Mouse (Mus musculus) bone marrow, adult 2 months (tissue): ENCODE data around the gene Anapc11. TPM values are rescaled to one million over a fixed set of nuclear protein-coding genes. Genes with fewer than 3 reads are reported as not detected.
A peak's percentile ranks its signal among the peaks of the same experiment; 100 is the strongest.
"Not testable (repeated sequence)": the region's sequence is repeated elsewhere in the genome, so short reads cannot be mapped to it uniquely, and the experiment has no call there.

ENCODE experiments used
- H3K27ac ChIP-seq: fragments of 200-500 bp; 2 replicates; pipeline ENCODE4 v1.5.1; 2012; ENCODE audit warnings: low read depth, mild to moderate bottlenecking, control low read depth, inconsistent platforms, low read length; ENCODE audit not compliant: control insufficient read depth, poor library complexity, insufficient read depth
- H3K4me1 ChIP-seq: fragments of 200-500 bp; 2 replicates; pipeline ENCODE4 v1.6.1; 2011; ENCODE audit warnings: low read length; ENCODE audit not compliant: control insufficient read depth, insufficient read depth
- H3K4me3 ChIP-seq: fragments of 200-500 bp; replicated peaks from 2 replicates; pipeline ENCODE3; 2011; ENCODE audit warnings: mild to moderate bottlenecking, low read depth, low read length, control low read depth; ENCODE audit not compliant: control insufficient read depth
- CTCF ChIP-seq: fragments of 200-500 bp; IDR thresholded peaks from 2 replicates; pipeline ENCODE4 v1.5.1; 2011; ENCODE audit warnings: low read length, control low read depth; ENCODE audit not compliant: control insufficient read depth, insufficient read depth
- POLR2A ChIP-seq: fragments of 200-500 bp; IDR thresholded peaks from 2 replicates; pipeline ENCODE4 v1.6.1; 2011; ENCODE audit warnings: low read depth, mild to moderate bottlenecking, control low read depth, low read length, borderline replicate concordance; ENCODE audit not compliant: control insufficient read depth
- WGBS: fragments of 180-500 bp; shearing (Covaris S2); methylation state at CpG from one replicate; pipeline ENCODE4 v1.1.7; 2018; 5-methylcytosine and 5-hydroxymethylcytosine counted together
- polyA plus RNA-seq: library from polyadenylated mRNA; stranded (reverse); fragments of >200 nt; gene quantifications from 2 replicates; pipeline ENCODE4 v1.2.4, GENCODE M21; 2011; ENCODE audit warnings: low replicate concordance; ENCODE audit not compliant: missing spikeins, insufficient read depth, insufficient read length

Anapc11 gene
- polyA plus RNA-seq, 1 experiment = 32.6 TPM

DNA sequence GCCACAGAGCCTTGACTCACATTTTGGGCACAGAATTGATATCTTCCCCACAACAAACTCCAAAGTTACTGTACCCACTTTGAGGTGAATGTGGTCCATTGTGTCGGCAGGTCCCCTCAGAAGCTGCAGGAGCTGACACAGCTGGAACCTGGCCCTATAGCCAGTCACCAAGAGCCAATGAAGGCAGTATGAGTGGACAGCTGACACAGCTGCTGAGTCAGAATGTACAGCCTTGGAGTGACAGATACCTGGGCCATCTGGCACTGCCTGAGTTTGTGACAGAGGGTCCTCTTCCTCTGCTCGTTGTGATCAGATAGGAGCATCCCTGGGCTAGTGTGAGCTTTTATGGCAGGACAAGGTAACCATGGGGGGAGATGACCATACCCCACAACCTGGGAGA lies 43.0 kb upstream of the Anapc11 start:
- H3K27ac ChIP-seq = no peak overlapping the region

DNA sequence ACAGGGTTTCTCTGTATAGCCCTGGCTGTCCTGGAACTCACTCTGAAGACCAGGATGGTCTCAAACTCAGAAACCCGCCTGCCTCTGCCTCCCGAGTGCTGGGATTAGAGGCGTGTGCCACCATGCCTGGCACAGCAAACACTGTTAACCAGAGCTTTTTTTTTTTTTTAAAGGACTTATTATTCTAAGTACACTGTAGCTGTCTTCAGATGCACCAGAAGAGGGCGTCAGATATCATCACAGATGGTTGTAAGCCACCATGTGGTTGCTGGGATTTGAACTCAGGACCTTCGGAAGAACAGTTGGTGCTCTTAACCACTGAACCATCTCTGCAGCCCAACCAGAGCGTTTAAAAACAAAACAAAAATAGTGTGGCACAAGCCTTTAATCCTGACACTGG lies 39.4 kb upstream of the Anapc11 start:
- H3K4me3 ChIP-seq, H3K4me1 ChIP-seq, H3K27ac ChIP-seq: not testable (repeated sequence)
- 77% methylated on average over 6 of the region's 6 CpGs for WGBS

More for the DNA sequence above, 43.0 kb upstream of the Anapc11 start:
- no peak for TF ChIP-seq POLR2A
- no peak for TF ChIP-seq CTCF
- H3K4me3 ChIP-seq = no peak overlapping the region
- WGBS = 63% methylated on average over 2 of the region's 2 CpGs
- no peaks in the 10 kb centered on the region; the same call in 1 of the 2 replicates for H3K4me1 ChIP-seq

DNA sequence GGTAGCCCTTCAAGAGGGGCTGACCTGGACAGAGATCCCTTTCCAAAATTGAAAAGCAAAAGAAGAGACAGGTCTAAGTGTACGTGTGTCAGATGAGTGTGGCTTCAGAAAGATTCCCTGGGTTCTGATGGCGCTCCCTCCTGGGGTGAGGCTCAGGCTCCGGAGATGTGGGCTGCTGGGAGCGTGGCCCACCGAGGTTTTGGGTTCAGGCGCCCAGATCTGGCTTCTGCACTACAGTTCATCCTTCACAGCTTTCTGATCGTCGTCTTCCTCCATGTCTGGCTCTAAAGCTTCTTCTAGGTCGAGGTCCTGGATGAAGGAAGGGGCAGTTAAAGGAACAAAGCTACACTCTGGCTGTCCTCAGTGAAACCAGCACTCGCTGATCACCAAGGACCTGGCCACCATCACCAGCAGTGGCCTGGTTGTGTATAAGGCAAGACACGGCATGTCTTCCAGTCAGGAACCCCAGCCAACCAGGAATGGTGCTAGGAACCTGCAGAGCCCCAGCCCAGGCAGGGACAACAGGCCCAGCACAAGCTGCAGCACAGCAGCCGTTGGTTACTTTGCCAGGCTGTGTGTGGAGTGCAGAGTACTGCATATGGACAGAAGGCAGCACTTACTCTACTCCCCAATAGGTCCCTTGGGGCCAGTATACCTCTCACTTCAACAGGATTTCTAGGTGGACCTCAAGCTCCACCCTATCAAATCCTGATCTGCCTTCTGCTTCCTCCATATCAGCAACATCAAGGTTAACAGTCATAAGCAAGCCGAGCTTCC lies 37.1 kb upstream of the Anapc11 start:
- H3K4me1 ChIP-seq = no peaks in the 10 kb centered on the region
- H3K4me3 ChIP-seq = no peak overlapping the region
- TF ChIP-seq POLR2A (no peak), CTCF (no peak)
- H3K27ac ChIP-seq = no peak overlapping the region
- 86% methylated on average over 13 of the region's 13 CpGs for WGBS

DNA sequence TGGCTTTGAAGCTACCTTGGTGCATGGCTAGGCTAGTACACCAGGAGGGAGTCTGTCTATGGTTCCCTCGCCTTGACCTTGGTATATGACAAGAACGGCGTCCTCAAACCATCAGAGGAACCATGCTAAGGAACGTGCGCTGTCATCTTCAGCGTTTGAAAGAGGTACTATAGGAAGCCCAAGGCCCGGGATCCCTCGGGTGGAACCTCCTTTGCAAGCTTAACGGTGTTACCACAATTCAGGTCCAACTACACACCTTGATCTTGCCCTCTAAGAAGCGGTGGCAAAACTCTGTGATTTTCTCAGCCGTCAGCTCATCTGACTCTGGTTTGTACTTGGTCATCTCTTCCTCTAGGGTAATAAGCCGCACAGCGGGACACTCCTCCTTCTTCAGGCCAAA lies 35.3 kb upstream of the Anapc11 start:
- WGBS = 94% methylated on average over 13 of the region's 13 CpGs
- no peaks in the 10 kb centered on the region for H3K4me1 ChIP-seq
- no peak for TF ChIP-seq CTCF
- TF ChIP-seq POLR2A = no peak
- H3K4me3 ChIP-seq = no peak overlapping the region
- H3K27ac ChIP-seq = no peak overlapping the region

DNA sequence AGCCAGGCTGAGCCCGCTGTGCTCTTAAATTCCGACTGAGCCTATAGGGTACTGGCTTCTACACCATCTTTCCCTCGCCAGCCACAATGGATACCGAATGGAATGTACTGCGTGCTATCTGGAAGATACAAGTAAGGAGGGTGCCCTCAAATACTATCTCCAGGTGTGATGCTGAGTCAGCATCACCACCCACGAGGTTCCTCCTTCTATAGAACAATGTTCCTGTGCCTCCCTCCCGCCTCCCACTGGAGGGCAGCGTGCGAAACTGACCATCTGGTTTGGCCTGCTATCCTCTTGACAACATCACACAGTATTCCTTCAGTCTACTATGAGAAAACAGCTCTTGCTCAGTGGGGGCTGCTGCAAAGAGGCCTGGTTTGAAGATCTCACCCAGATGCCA lies 33.1 kb upstream of the Anapc11 start:
- no peak overlapping the region for H3K27ac ChIP-seq
- no peak for TF ChIP-seq CTCF
- TF ChIP-seq POLR2A = no peak
- no peaks in the 10 kb centered on the region for H3K4me1 ChIP-seq
- WGBS = 78% methylated on average over 9 of the region's 9 CpGs
- no peak overlapping the region for H3K4me3 ChIP-seq

DNA sequence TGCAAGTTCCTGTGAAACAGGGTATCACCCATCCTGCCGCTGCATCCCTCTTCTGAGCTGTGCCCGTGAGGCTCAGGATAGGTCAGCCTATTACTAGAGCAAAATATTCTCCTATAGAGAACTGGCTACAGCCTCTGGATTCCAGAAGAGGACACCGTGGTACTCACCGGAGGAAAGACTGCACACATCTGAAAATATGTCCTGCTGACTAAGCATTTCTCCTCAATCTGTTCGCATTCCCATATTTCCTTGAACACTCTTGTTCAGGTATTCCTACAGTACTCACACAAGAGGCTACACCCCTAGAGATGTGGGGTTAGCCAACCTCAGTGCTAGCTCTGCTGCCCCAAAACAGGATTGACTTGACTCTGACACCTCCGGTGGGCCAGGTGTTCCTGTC lies 29.9 kb upstream of the Anapc11 start:
- no peak overlapping the region for H3K4me3 ChIP-seq
- no peak overlapping the region for H3K27ac ChIP-seq
- WGBS = 87% methylated on average over 6 of the region's 6 CpGs
- H3K4me1 ChIP-seq = peaks cover 2% of the 10 kb centered on the region; the same call in 1 of the 2 replicates
- TF ChIP-seq CTCF (no peak), POLR2A (no peak)

DNA sequence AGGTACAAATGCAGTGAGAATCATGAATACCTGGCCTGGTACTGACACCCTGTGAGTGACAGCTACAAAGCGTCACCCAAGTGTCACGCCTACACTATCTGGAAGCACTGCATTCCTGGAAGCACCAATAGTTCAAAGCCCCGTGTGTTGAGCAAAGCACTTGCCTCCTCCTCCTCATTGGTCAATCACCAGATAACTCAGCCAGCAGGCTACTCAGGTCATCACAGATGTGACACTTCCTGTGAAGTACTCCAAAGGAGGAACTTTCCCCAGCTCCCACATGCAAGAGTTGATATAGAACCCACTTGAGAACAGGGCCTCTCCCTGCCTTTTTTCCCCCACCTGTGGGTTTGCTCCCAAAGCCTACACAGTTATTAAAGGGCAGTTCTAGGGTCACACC lies 27.1 kb upstream of the Anapc11 start:
- no peak overlapping the region for H3K4me3 ChIP-seq
- 31% methylated on average over 3 of the region's 3 CpGs for WGBS
- H3K27ac ChIP-seq = no peak overlapping the region
- H3K4me1 ChIP-seq = peaks cover 3% of the 10 kb centered on the region; the same call in 1 of the 2 replicates
- TF ChIP-seq CTCF (no peak), POLR2A (no peak)

DNA sequence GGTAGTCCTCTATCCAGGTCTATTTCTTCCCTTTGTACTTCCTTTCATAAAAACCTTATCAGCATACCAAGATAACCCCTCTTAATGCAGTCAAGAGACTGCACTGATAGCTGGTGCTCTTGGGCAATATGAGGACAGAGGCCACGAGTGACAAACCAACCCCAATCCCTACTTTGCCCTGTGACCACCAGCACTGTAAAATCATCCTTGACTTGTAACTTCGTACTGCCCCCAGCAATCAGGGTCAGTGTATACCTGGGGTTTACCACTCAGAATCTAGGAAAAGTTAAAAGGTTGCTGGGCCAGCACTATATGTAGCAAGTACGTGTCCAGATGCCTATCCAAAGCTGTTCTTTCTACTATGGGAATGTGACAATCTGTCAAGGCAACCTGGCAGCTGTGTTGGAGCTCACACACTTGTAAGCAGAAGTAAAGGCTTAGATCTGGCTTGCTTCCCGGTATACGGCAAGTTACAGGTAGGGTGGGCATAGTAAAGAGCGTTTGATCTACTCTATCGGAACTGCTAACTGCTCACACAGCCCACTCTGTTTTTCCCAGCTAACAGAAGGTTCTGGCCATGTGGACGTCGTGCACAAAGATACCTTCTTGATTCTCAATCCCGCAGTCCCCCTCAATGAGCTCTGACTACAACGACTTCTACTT lies 26.3 kb upstream of the Anapc11 start:
- peak overlapping the region; percentile 97 for H3K4me3 ChIP-seq
- 6% methylated on average over 11 of the region's 11 CpGs for WGBS
- TF ChIP-seq POLR2A (no peak), CTCF (no peak)
- peaks cover 3% of the 10 kb centered on the region; the same call in 1 of the 2 replicates for H3K4me1 ChIP-seq
- H3K27ac ChIP-seq = peak overlapping the region; percentile 93
